Comparison of ENCODE assay signal across 8 mouse cellular contexts in the genomic region with DNA sequence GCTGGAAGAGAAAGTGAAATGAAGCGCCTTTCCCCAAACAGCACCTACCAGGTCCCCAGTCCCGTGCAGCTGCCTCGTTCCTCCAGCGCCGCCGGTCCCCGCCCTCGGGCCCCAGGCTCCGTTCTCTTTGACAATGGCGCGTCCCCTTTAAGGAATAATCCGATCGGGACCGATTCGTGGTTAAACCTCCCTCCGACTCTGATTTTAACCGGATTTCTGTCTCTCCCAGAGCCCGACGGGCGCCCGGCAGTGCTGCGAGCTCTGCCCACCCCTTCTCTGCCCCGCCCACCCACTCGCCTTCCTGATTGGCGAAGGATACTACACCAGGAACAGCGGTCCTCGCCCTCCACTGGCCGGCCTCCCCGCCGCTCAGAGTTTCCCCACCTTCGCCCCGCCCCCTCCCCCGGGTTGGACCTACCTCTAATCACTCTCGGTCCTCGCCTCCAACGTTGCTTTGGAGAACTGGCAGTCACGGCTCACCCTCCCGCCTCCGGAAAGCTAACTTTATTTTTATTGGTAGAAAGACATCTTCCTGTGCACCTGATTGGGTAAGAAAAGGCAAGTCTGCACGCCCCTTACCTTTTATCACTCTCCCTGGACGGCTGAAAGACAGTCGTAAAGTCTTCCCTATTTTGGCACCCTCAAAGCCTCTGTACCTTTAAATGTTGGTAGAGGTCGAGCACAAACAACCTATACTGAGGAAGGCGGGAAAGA. TPM values are rescaled to one million over a fixed set of nuclear protein-coding genes. Genes with fewer than 3 reads are reported as not detected.
DNase-seq lines count a peak whose midpoint lies in the region; ATAC-seq and TF ChIP-seq lines count a peak whose summit lies in the region.

A gene (minus strand): TSS at position 268 of the 714 bp plus-strand sequence.

- intact Hi-C loops in heart, postnatal 25 days (cut with DNase I), result loop anchor here (5.0 kb wide), 1 partner anchor 124 kb away; no protein-coding TSS in a partner anchor

- peaks cover 0 to 8% of the 10 kb centered on the region in 2 experiments; a peak in 1 of 4 replicates for H3K4me1 ChIP-seq in ES-E14 (ENCODE audit: control insufficient read depth in 2 of 2, insufficient read depth in 2 of 2, low read length in 2 of 2, poor library complexity in 1 of 2)
- peaks cover 32% of the 10 kb centered on the region for H3K4me1 ChIP-seq in forebrain, embryonic 15.5 days
- peaks cover 3% of the 10 kb centered on the region for H3K4me1 ChIP-seq in lung, adult 2 months (ENCODE audit: control insufficient read depth, insufficient read depth, low read length)

- H3K36me3 ChIP-seq in ES-E14 (ENCODE audit: control insufficient read depth, insufficient read depth, low read length, poor library complexity, severe bottlenecking), result no peaks in the 10 kb centered on the region; the same call in 1 of the 2 replicates
- no peaks in the 10 kb centered on the region for H3K36me3 ChIP-seq in forebrain, embryonic 15.5 days

- H3K9me3 ChIP-seq in ES-E14 (ENCODE audit: control insufficient read depth, insufficient read depth, low read depth, low read length), result no peaks in the 10 kb centered on the region
- no peaks in the 10 kb centered on the region for H3K9me3 ChIP-seq in forebrain, embryonic 15.5 days

- peak; percentile 99 for ATAC-seq in forebrain, embryonic 15.5 days (replicated peaks)
- peak; percentile 93 for ATAC-seq in neutrophil, adult 5-6 weeks (ENCODE audit: extremely low read depth, insufficient number of reproducible peaks, low FRiP score, poor library complexity, severe bottlenecking)

- under 1% methylated on average over 44 of the region's 44 CpGs for WGBS in forebrain, embryonic 15.5 days
- under 1% methylated on average over 44 of the region's 44 CpGs for WGBS in lung, adult 2 months

- TF ChIP-seq CTCF in lung, adult 2 months (IDR thresholded peaks at IDR 0.05; ENCODE audit: insufficient read depth, low read length), result no peak

- peak within 1 kb of the TSS; percentile 70 for H3K4me2 ChIP-seq in forebrain, embryonic 15.5 days (replicated peaks)

- H3K9ac ChIP-seq in ES-E14 (ENCODE audit: insufficient read depth, low read depth, low read length, poor library complexity, severe bottlenecking), result peak within 1 kb of the TSS; percentile 87
- peak within 1 kb of the TSS; percentile 92 for H3K9ac ChIP-seq in forebrain, embryonic 15.5 days (replicated peaks)

- peak within 1 kb of the TSS; percentile 68 for H3K27ac ChIP-seq in ES-E14 (ENCODE audit: insufficient read depth, low read depth, low read length, poor library complexity, severe bottlenecking)
- peak within 1 kb of the TSS; percentile 98 for H3K27ac ChIP-seq in forebrain, embryonic 15.5 days (replicated peaks)

- peak; percentile 99 for DNase-seq in ES-E14 (ENCODE audit: low read depth, low spot score)
- peak; percentile 95 for DNase-seq in cerebellum, adult 11-12 months
- peak; percentile 90 for DNase-seq in heart, postnatal 25 days (ENCODE audit: low spot score)
- peak; percentile 92 to 97 for DNase-seq in layer of hippocampus, adult 18-20 months (ENCODE audit: low spot score in 2 of 2)
- DNase-seq in lung, adult 2 months, result peak; percentile 85
- DNase-seq in thymus, adult 18-20 months, result peak; percentile 90 to 97

- in situ Hi-C loops in ES-E14 (cut with MboI; ENCODE audit: low sequenced_read_pairs in 2 of 2, unreplicated experiment in 2 of 2), result no loop called here

- 0 out of 2 replicates have a peak, but pooled peaks cover 2% of the 10 kb centered on the region for H3K27me3 ChIP-seq in forebrain, embryonic 15.5 days

- TF ChIP-seq POLR2A in lung, adult 2 months (IDR thresholded peaks at IDR 0.05; ENCODE audit: borderline replicate concordance, extremely low read depth, low read depth, low read length), result peak; percentile 54; the same call in 1 of the 2 replicates

- H3K4me3 ChIP-seq in ES-E14 (ENCODE audit: insufficient read depth in 1 of 2, low read depth in 1 of 2, low read length in 2 of 2, poor library complexity in 1 of 2, severe bottlenecking in 1 of 2), result peak within 1 kb of the TSS; percentile 82 to 99
- H3K4me3 ChIP-seq in forebrain, embryonic 15.5 days, result peak within 1 kb of the TSS; percentile 98
- peak within 1 kb of the TSS; percentile 93 for H3K4me3 ChIP-seq in lung, adult 2 months (replicated peaks; ENCODE audit: extremely low read depth, low read depth, low read length)

TF ChIP-seq in ES-E14, 5 proteins besides CTCF, POLR2A, EP300 and RAD21:
- no peak for TF ChIP-seq MAFK (IDR thresholded peaks at IDR 0.05; ENCODE audit: insufficient read depth, low read depth, low read length)
- no peak for TF ChIP-seq ZC3H11A (IDR thresholded peaks at IDR 0.05; ENCODE audit: borderline replicate concordance, low read depth, low read length)
- TF ChIP-seq CHD2 (IDR thresholded peaks at IDR 0.05; ENCODE audit: low read depth, low read length), result peak; percentile 88

RNA-seq across cellular contexts. Expression of the gene that starts here (rescaled TPM):
- 52.4 and 53.3 TPM in 2 replicates for total RNA-seq in ES-E14 (2012; rRNA removed)
- polyA plus RNA-seq in forebrain, embryonic 15.5 days (2015; fragmentation: Nextera tagmentation; extraction: Ambion mirVana), result 48.3 and 51.5 TPM in 2 replicates
- total RNA-seq in heart, postnatal 25 days (2021), result 10 to 100 TPM; 35.7 to 41.5 TPM
- total RNA-seq in layer of hippocampus, adult 18-20 months (2021), result 10 to 100 TPM; 63.6 to 66.7 TPM
- polyA plus RNA-seq in lung, adult 2 months (2012; rRNA removed), result 59.5 and 72.1 TPM in 2 replicates
- total RNA-seq in neutrophil, adult 5-6 weeks (2017), result 144 and 156 TPM in 2 replicates

Comparison
In these comparisons a context has a peak if more than half of its experiments do, and no peak if none do; other contexts are left out.
1. Peak in every context shown above with its lines: DNase-seq, ATAC-seq, H3K4me3 ChIP-seq and H3K27ac ChIP-seq.